Mouse (Mus musculus) cerebellum, adult (tissue): ENCODE data around the gene Glis2.

Experiments
- ATAC-seq: cut with Nextera tagmentation; 2 replicates; pipeline ENCODE4 v1.9.2; 2017; ENCODE audit warnings: mild to moderate bottlenecking, moderate library complexity, mixed read lengths; ENCODE audit not compliant: insufficient number of reproducible peaks, low FRiP score, low TSS enrichment

Gene Glis2

DNA sequence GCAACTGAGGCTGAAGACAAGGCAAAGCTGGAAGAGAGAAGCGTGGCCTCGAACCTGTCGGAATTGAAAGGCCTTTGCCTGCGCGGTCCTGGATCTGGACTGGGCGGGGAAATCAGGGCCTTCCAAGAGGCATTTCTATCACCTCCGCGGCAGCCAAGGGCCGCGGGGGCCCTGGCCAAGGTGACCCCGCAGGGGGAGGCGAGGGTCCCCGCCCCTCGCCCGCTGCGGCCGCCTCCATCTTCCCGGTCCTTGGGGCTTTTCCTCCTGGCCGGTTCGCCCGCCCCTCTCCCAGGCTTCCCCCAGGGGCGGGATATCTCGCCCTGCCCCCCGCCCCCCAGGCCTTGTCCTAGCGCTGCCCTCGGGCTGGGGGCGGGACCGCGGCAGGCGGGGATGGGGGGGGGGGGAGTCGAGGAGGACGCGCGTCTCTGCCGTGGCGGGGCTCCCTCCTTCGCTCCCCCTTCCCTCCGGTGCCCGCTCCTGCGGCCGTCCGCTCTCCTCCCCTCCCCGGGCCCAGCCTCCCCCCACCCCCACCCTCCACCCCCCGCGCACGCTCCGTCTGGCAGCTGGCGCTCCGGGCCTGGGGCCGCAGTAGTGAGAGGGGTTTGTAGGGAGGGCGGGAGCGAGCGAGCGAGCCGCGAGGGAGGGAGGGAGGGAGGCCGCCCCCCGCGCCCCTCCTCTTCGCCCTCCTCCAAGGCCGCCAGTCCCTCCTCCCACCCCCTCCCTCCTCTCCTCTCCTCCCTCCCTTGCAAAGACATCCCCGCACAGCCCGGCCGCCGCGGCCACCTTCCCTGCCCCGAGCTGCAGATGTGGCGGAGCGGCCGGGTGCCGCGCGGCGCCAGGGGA lies at the start of gene Glis2:
Glis2 (plus strand) TSS at position 743 of the 843 bp plus-strand sequence.
- no peak for ATAC-seq

DNA sequence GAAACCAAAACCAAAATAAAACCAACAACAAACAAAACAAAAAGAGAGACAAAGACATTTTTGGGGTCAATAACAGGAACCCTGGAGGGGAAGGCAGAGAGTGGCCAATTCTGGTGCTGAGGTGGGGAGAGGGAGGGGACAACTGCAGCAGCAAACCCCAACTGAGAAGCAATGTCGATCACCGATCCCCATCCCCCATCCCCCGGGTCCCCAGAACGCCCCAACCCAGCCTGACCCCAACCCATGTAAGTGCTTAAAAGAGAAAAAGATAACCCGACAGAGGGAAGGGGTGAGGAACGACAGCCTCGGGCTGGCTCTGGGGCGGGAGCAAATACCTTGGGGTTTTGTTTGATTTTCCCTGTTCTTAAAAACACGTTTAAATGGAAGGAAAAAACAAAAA lies 49.7 kb upstream of the Glis2 start:
- no peak for ATAC-seq

DNA sequence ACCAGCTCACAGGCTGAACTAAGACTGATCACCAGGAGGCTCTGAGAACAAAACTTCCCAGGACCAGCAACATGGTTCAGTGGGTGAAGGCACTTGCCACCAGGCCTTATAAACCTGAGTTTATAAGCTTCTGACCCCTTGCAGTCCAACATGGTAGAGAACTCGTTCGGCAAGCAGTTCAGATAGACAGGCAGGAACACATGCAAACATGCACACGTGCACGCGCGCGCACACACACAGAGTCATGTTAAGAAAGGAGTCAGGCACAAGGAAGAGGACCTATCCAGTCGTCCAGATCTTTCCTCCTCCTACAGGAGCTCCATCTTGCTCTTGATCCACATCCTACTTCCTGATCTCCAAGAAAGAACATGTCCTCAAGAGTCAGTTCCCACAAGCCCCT lies 47.7 kb upstream of the Glis2 start:
- ATAC-seq: no peak

DNA sequence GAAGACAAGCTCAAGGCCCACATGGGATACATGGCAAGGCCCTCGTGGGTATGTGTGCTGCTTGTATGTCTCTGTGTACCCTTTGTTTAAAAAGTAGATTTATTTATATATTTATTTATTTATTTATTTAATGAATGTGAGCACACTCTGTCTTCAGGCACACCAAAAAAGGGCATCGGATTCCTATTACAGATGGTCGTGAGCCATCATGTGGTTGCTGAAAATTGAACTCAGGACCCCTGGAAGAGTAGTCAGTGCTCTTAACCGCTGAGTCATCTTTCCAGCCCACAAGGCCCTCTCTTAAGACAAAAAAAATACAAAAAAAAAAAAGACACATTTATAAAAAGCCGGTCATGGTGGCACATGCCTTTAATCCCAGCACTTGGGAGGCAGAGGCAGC lies 46.9 kb upstream of the Glis2 start:
- no peak for ATAC-seq

DNA sequence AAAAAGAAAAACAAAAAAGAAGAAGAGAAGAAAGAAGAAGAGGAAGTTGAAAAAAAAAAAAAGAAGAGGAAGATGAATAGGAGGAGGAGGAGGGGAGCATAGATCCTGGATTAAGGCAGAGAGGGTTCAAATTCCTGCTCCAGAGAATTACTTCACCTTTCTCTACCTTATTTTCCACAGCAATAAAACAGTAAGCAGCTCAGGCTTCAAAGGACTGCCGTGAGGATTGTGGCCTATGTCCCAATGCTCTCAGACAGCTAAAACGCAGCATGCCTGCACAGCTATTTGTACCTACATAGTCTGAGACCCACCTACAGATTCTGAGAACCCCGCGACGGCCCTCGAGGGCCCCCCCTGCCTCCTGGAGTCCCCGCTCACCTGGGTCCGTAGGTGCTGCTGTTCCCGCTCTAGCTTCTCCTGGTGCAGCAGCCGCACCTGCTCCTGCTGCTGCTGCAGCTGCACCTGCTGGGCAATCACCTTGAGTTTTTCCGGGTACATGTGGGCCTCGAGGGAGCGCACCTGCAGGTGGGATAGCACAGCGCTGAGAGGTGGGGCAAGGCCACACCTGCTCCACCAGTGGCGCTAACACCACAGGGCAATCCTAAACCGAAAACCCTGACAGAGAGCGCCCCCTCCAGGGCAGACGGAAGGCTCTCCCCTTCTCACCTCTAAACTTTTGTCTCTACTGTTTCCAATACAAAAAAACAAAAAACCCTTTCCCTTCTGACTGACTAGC lies 45.4 kb upstream of the Glis2 start:
- ATAC-seq: no peak

DNA sequence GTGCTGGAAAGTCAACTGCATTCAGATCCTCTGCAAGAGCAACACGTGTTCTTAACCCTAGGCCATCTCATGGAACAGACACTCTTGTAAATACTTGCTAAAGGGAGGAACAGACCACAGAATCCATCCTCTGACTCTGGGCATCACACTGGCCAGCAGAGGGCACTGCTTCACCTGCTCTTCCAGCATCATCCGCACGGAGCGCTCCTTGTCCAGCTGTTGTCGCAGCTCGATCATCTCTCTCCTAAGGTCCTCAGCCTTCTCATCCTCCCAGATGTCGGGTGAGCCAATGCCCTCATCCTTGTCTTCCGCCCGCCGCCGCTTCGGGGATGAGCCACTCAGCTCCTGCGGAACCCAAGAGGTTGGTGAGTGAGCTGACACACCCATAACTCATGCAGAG lies 43.5 kb upstream of the Glis2 start:
- ATAC-seq: peak; percentile 56; the same call in 1 of the 2 replicates

DNA sequence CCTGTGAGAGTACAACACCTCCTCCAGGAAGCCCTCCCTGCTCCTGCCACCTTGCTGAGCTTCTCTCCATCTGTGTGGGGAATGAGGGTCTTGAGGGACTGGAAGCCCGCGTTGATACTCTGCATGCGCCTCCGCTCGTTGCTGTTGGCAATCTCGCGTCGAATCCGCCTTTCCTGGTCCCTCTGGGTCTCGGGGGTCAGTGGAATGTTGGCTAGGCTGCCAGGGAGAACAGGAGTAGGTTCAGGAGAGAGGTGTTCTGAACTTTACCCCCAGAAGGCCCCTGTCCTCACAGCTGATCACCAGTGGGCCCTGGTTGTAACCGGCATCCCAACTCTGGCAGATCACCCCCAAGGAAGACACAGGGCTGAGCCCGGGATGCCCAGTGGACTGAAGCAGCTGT lies 42.6 kb upstream of the Glis2 start:
- ATAC-seq: no peak

DNA sequence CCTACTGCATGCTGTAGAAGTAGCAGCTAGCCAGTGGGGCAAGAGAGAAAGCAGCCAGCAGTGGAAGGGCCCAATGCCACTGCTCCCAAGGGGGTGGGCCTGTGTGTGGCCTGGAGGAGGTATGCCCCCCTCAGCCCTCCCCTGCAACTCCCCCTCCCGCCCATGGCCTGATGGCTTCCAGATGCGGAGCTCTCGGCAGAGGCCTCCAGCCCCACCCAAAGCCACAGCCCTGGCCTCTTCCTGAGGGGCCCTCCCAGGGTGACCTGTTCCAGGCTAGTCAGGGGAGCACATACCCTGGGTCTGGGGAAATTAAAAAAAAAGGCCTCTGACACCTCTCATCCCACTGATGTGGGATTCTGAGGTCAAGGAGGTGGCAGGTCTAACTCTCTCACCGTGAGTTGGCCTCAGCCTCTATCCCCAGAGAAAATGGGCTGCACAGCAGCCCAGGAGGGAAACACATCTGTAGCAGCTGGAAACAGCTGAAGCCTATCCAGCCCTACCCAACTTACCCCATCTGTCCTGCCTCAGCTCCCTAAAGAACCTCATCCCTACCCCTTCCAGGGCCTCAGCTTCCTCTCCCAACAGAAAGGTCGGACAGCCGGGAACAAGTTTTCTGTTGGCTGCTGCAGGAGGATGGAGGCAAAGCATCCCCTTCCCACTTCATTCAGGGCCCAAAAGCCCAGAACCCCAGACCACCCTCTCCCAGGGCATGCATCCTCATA lies 41.5 kb upstream of the Glis2 start:
- ATAC-seq: no peak

DNA sequence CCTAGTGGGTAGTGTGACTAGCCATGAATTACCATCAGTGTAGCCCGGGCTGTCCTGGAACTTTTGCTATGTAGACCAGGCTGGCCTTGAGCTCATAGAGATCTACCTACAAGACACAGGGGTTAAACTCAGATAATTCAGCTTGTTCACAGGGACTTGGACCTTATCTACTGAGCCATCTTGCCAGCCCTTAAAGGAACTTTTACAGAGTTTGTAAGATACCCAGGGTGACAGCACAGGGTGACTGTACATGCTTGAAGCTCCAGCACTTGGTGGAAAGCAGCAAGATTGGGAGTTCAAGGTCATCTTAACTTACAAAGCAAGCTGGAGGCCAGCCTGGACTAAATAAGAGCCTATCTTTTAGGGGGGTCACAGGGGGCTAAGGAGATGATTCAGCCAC lies 39.0 kb upstream of the Glis2 start:
- no peak for ATAC-seq

DNA sequence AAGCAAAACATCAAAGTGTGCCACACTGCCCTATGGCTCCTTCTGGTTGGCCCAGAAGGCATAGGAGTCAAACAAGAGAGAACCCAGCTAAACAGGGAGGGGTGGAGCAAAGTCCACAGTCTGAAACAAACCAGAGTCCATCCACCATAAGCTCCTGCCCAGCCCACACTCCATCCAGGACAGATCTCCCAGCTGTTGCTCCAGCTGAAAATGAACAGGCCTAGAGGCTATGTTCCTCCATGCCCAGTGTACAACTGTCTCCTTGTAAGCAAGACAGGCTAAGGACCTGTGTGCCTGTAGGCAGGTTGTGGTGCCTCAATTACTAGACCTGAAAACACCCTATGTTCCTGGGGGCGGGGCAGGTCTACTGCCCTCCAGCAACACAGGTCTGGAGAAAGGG lies 37.4 kb upstream of the Glis2 start:
- ATAC-seq: no peak

DNA sequence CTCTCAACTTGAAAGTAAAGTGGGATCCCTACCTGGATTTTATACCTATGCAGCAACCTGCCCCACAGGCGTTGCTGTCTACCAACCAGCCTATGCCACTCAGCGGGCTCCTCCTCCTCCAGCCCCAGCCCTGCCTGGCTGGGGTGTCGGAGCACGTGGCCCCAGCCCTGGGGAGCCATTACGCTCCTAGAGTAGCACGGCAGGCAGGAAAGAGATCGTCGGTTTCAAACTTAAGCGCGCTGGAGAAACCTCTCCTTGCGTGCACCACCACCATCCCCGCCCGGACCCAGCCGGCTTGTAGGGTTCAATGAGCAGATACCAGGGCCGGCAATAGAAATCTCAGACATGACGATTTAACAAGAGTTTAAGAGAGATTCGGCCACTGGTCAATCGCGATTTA lies 36.6 kb upstream of the Glis2 start:
- peak; percentile 33; the same call in 1 of the 2 replicates for ATAC-seq

DNA sequence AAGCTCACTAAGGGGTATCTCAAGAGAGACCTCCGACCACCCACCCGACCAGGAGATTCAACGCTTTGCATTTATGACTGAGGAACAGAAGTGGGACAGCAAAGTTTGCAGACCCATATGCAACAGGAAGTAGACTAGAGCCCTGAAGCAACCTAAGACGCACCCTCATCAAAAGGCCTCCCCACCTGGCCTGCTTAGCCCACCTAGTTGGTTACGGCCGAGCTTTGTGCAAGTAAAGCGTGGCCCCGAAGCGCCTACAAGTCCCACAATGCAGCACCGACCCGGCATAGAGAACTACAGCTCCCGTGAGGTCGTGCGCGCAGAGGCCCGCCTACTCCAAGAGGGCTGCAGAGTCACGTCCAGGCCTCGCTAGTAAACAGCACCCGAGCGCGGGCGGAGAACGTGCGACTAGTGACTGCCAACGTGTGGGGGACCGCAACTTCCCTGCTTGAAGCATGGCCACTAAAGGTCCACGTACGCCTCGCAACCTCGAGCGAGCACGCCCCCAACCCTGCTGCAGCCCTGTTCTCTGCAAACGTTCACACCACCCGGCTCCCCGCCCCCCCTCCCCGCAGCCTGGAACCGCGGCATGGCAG lies 36.0 kb upstream of the Glis2 start:
- peak; percentile 90 for ATAC-seq

DNA sequence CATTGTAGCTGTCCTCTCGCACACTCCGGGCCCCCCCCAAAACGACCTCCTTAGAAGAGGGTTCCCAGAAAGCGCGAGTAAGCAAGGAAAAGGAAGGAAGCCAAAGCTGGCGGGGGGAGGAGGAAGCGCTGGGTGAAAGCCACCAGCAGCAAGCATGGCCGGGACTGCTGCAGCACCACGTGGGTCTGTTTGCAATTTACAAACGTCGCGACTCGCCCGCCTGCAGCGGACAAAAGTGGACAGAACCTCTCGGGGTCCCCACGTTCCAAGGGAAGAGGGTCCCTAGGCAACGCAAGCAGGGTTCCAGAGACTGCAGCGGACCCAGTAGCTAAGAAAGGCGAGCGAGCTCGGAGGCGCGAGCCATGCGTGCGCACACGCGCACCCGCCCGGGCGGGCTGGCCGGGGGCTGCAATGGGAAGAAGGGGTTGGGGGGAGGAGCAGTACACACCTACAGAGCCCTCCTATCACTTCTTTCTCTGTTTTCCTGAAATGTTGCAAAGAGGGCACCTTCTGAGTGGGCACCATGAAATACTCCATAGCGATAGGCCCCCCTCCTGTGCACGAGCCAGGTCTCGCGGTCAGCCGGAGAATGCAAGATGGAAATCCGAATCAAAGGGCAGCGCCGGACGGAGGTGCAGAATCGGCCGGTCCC lies 35.4 kb upstream of the Glis2 start:
- peak; percentile 5; the same call in 1 of the 2 replicates for ATAC-seq

DNA sequence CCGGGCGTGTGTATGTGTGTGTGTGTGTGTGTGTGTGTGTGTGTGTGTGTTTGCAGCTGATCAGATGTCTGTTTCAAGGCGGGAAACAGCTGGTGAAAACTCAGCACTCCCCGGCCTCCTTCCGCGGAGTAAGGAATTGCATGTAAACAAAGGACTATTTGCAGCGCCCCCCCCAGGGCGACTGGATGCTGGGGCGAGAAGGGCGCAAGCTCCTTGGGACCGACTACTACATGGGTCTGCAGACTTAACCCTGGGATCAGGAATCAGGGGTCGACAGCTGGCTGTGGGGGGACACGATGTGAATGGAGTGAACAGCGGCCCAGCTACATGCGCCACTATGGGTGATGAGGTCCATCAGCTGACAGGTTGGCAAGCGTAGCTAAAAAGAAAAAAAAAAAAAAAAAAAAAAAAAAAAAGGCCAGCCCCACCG lies 34.8 kb upstream of the Glis2 start, which contains the start of gene Tfap4:
Tfap4 (minus strand) TSS at position 140 of the 430 bp plus-strand sequence.
- peak; percentile 12; the same call in 1 of the 2 replicates for ATAC-seq

DNA sequence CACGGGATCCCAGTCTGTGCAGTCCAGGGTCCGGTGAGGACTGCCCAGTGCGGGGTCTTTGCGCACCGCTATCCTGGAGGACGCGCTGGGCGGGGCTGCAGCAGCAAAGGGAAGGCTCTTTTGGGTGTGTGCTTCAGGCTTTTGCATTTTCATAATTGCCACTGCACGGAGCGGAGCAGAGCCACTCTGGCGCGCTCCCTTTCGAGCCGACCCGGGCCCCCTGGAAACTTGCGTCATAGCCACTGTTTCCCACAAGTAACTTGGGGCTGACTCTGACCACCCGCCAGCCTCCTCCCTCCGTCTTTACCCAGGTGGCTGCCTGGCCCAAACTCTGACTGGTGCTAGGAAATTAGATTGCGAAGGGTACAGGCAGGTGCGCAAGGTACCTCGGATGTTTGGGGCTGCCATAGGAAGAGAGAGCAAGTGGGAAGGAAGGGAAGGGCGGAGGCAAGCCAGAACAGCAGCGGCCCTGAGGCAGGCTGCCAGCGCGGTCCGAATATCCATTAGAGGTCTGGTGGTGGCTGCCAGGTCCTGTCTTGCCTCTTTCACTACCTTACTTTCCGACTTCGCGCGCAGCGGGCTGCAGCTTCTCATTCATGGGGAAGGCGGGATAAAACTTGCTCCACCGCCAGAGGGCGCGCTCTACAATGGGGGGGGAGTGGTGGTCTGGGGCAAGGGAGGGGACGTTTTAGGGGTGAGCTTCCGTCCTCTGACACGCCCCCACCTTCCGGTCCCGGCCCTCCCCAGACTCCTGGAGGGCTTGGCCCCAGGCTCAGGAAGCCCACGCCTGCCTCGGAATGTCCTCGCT lies 34.2 kb upstream of the Glis2 start:
- ATAC-seq: peak; percentile 10; the same call in 1 of the 2 replicates

DNA sequence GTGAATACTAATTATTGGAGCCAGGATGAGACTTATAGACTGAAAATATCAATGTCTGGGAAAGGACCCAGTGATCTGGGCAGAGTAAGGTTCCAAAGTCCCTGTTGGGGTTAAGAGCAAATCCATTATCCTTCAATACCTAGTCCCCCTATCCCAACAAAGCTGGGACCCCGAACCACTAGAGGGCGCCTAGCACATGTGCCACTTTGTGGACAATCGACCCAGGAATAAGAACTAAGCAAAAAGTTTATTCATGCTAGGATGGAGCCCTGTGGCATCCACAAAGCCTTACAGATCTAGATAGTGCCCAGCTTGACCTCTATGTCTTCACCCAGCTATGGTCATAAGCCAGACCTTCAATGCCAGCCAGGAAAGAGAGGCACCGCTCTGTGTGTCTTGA lies 26.6 kb upstream of the Glis2 start:
- no peak for ATAC-seq

DNA sequence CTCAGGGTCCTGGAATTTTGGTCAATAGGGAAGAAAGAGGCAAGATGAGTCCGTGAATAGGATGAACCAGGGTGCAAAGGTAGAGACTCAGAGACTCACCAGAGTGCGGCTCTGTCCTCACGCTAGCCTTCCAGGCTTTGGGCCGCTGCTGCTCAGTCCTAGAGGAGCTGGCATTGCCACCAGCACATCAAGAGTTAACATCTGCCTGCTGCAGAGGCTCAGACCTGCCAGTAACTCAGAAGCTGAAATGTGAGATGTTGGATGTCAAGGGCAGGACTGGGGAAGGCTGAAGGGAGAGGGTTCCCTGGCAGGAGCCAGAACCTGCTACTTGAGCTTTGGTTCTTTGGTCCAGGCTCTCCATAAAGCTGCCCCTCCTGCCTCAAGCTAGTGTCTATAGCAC lies 23.8 kb upstream of the Glis2 start:
- no peak for ATAC-seq

DNA sequence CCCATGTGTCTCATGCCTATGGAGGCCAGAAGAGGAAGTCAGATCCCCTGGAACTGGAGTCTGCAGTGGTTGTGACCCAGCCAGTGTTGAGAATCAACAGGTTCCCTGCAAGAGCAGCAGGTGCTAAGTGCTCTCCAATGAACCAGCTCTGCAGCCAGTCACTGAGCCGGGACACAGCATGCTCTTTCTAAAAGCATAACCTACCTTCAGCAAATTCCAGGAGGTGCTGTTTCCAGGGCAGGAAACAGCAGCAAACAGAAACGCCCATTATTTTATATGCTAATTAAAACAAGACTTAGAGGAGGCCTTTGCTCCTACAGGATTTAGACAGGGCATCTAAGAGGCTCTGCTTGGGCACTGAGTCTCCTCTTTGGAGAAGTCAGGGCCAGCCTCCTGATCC lies 18.5 kb upstream of the Glis2 start:
- ATAC-seq: no peak

DNA sequence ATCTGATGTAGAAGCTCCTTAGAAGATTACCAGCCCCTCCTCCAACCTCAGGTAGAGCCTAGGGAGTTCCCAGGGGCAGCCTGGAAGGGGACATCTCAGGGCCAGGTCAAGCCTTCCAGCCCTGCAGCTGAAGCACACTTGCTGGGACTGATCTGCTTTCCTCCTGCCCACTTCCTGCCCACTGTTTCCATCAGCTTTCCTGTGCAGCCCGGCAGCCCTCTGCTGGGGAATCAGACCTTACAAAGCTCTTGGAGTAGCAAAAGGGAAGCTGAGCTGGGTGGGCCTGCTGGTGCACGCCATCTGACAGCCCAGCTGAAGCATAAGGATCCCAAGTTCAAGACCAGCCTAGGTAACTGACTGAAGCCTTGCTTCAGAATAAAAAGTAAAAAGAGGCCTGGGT lies 17.6 kb upstream of the Glis2 start:
- ATAC-seq: no peak
